Mouse (Mus musculus): ENCODE results near the gene Ttc33. TPM values are rescaled to one million over a fixed set of nuclear protein-coding genes. Genes with fewer than 3 reads are reported as not detected.

The Ttc33 gene
- total RNA-seq, 2 experiments from 2014 or later = 26.4 to 29.4 TPM

DNA sequence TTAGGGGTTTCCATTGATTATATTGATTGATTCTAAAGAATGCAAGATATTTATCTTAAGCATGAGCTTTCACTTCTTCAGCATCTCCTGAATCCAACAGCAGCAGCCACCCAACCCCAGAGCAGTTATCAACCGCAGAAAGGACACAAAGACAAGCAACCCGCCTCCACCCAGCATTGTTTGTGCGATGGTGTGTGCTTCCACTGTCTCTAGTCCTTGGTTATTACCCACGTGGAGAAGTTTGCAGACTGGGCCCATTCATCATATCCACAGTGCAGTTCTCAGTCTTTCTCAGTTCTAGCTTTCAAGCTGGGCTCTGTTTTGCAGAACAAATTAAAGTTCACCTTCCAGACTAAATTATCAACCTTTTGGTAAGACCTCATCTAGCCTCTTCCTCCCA lies 54.0 kb downstream of the Ttc33 start:
- no peak for ATAC-seq (replicated peaks; ENCODE audit: low FRiP score, poor library complexity, severe bottlenecking)

DNA sequence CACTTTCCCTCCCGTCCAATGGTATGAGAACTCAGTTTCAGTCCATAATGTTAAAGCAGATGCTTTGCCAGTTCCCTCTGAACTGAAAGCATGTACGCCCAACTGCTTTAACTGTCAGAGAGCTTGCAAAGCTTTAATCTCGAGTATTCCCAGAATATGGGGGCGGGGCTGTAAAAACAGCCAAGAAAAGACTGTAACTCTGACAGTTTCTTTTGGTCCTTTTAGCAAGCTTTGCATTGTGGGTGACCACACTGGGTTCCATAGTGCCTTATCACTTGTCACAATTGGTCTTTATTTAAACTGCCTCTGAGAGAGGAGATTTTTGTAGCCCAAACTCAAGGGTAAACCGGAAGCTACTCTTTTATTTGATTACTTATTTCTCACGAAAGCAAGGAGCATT lies 54.6 kb downstream of the Ttc33 start:
- ATAC-seq (replicated peaks; ENCODE audit: low FRiP score, poor library complexity, severe bottlenecking) = no peak

DNA sequence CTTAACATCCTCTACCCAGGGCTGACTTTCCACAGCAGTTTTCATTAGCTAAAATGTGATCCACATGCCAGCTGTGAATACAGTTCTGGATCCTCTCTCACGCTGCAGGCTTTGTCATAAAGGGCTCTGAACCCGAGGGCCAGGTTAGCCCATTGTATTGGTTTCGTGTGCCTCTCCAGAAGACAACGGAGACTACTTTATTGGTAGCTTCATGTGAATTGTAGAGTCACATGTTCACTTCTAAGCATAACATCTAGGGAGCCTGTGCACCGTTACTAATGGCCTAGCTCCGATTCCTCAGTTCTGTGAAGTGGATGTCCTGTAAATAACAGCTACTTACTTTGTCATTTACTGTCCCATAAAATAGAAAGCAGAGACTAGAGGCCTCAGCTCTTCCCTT lies 55.0 kb downstream of the Ttc33 start:
- no peak for ATAC-seq (replicated peaks; ENCODE audit: low FRiP score, poor library complexity, severe bottlenecking)

DNA sequence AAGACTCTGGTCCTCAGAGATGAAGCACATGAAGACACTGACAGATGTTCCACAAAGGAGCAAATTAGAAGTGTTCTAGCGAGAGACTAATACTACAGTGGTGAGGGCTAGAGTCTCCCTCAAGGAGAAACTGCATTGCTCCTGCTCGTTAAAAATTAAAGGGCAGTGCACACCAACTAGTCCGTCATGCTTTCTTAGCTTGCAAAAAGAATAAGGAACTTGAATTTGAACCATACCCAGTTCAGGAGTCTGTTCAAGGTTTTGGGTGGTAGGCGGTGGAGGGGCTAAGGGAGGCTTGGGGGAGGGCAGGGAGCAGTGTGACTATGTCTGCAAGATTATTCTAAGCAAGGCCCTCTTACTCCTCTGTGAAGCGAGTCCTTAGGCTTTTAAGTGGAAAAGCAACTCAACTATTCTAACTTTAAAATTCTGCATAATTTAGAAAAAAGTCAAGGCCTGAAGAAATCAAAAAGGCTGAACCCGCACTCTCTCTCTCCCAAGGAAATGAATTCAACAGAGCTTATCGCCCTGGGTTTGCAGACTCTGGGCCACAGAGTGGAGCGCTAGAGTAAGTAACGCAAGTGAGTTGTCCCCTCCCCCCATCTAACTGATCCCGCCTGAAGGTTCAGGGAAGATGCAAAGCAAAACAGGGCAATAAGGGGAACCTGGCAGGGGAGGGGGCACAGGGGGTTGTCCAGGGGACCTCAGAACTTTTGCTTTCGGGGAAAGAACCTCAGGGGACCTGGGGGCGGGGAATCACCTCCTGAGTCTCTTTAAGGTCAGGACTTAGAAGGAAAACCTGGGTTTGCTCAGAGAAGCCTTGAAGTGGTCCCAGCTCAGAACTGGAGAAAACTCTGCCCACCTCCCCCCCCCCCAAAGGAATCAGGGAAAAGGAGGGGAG lies 56.2 kb downstream of the Ttc33 start:
- ATAC-seq (replicated peaks; ENCODE audit: low FRiP score, poor library complexity, severe bottlenecking) = no peak

DNA sequence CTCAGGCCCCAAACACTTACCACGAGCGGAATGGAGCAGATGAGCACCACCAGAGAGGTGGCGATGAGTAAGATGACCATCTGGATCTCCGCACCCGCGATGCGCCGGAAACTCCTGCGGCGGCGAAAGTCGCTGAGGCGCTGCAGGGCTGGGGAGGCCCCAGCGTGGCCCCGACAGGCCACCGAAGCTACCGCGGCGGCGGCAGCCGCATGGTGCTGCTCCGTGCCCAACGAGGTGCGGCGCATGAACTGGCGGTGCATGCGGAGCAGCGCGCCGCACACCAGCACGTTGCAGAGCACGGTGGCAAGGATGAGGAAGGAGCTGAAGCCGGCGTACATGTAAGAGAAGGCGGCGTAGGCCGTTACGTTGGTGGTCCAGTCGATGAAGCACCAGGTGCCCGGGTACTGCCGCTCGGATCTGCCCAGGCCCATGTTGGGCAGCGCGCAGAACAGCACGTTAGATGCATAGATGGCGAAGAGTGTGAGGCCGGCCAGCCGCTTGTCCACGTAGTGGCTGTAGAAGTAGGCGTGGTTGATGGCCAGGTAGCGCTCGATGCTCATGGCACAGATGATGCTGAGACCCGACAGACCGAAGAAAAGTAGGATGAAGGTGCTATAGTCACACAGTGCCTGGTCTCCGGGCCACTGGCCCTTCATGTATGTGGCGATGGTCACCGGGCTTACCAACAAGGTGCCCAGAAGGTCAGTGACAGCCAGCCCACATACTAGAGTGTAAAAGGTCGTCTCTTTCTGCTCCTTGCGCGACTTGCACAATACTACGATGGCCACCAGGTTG lies 57.1 kb downstream of the Ttc33 start:
- ATAC-seq (replicated peaks; ENCODE audit: low FRiP score, poor library complexity, severe bottlenecking) = peak; percentile 14; the same call in 1 of the 2 replicates

DNA sequence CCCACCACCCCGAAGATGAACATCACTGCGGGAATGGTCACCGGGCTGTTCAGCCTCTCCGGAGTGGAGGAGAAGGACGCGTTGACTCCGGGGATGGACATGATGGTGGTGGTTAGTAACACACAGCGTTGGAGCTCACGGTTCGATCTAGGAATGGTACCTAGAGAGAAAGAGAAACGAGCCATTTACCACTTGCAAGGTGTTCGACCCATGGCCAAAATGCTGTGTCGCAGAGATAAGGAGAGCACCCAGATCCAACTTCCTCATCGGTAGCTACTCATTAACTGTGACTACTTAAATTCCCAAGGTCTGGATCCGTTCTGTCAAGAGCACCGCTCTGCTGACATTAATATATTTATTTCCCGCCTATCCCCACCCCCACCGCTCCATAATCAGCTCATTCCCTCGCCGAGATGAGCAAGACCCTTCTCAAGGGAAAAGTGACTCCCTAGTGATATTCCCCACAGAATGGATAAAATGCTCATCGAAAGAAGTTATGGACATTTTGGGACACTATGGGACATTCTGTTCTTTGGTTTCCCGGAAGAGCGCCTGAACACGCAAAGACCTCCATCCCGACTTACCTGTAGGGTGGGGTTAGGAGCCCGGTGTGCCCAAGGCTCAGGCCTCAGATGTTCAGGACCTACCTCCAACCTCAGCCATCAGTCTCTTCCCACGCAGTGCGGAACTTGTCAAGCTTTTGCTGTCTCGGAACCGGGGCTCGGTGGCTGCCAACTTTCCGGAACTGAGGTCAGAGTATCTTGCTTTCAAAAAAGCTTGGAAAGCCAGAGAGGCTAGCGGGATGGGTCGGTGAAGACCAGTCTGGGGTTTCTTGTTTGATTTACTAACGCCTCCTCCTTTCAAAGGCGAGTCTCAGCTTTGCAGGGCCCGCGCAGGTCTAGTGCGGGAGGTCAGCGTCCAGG lies 58.0 kb downstream of the Ttc33 start:
- ATAC-seq (replicated peaks; ENCODE audit: low FRiP score, poor library complexity, severe bottlenecking) = peak; percentile 33

DNA sequence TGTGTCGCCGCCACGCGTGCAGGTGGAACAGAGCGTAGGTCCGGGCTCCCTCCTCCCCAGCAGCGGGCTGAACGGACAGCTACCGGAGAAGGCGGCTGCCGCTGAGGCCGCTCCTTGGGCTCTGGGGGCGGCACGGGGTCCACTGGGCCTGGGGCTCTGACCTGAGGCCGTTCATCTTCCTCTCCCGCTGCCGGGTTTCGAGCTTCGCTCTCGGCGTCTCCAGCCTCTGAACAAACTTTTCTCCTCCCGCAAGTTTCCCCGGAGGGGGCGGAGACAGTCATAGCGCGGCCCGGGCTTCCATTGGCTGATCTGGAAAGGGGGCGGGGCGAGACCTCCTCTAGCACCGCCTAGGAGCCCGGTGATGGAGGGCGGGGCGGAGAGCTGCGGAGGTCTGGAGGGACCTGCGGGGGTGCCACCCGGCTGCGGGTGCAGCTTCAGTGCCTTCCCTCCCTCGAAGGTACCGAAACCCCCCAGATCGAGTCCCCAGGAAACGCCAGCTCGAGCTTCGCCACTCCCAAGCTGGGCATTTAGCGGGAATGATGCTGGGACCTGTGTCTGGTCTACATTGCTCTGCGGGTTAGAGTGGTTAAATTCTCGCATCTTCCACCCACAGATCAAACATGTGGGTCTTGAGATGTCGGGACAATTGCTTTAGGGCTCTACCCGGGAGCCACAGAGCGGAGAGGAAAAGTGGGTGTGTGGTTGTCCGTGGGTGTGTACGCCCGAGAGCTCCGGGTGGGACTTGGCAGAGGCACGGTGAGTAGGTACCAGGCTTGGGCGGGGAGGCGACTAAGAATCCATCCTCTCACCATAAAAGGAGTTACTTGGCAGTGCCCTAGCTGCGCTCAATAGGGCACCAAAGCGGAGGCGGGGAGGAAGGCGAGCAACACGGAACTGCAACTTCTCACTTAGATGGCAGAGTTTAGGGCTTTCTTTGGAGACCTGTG lies 58.9 kb downstream of the Ttc33 start, which contains the start of gene Ptger4:
Gene Ptger4, minus strand, starts transcription at position 229 of the 947 bp plus-strand sequence.
- ATAC-seq (replicated peaks; ENCODE audit: low FRiP score, poor library complexity, severe bottlenecking) = peak; percentile 87

DNA sequence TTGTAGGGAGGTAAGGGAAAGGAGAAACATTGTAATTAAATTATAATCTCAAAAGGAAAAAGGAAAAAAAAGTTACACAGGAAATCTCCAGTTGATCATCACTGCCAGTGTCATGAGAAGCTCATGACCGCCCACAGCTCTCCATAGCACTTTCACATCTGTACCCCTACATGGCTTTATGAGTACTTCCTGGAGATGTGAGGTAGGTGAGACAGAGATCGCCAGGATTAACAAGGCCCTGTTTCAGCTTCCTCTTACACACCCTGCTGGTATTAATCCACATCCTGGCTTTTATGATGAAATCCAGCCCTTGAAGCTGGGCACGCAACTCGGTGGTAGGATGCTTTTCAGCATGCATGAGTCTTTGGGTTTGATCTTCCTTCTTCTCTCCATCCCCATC lies 64.9 kb downstream of the Ttc33 start:
- no peak for ATAC-seq (replicated peaks; ENCODE audit: low FRiP score, poor library complexity, severe bottlenecking)

DNA sequence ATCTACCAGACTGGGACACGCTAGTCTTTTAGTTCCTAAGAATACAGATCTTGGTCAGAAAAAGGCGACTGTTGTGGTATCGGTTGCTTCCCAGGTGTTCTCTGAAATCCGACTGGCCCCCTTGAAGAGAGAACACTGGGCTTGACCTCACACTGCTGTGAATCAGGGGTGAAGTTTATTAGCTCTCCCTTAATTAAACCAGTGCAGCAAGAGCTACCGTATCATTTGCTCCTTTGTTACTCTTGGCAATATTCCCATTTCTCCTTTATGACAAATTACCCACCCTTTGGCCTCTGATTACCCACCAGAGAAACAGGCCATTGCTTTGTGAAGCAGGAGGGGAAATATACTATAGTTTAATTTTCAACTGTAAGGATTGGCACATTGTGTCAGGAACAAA lies 74.9 kb downstream of the Ttc33 start:
- no peak for ATAC-seq (replicated peaks; ENCODE audit: low FRiP score, poor library complexity, severe bottlenecking)

DNA sequence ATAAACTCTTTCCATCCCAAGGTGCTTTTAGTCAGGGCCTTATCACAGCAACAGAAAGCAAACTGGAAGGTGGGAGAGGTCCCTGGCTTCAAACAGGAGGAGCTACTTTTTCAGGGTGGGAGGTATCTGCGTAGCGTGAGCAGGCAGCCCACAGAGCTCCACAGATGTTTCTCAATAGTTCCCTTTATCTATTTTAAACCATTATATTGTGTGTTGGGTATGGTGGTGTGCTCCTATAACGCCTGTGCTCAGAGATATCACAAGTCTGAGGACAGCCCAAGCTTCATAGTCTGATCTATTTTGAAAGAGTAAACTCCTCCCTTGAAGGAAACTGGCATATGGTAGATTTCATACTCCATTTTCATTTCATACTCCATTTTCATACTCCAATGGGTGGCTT lies 75.7 kb downstream of the Ttc33 start:
- peak; percentile 70 for ATAC-seq (replicated peaks; ENCODE audit: low FRiP score, poor library complexity, severe bottlenecking)

DNA sequence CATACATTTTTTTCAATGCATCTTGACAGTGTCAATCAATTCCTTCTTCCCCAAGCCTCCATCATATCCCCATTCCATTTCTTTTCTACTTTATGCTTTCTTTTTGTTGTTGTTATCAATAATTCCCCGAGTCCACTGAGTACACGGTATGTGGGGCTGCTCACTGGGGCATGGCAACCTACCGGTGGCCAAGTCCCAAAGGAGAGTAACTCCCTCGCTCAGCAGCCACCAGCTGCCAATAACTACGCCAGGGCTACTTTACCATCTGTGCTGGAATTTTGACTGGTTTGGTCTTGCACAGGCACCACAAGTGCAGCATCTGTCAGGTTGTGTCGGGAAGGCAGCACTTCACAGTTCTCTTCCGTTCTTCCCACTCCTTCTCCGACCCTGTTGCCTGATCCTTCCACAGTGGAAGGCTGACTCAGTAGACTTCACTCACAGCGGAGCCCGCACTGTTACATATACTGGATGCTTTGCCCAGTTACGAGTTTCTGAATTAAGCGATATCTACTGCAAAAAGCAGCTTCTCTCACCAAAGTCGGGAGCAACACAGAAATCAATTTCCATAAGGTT lies 76.9 kb downstream of the Ttc33 start:
- ATAC-seq (replicated peaks; ENCODE audit: low FRiP score, poor library complexity, severe bottlenecking) = no peak

DNA sequence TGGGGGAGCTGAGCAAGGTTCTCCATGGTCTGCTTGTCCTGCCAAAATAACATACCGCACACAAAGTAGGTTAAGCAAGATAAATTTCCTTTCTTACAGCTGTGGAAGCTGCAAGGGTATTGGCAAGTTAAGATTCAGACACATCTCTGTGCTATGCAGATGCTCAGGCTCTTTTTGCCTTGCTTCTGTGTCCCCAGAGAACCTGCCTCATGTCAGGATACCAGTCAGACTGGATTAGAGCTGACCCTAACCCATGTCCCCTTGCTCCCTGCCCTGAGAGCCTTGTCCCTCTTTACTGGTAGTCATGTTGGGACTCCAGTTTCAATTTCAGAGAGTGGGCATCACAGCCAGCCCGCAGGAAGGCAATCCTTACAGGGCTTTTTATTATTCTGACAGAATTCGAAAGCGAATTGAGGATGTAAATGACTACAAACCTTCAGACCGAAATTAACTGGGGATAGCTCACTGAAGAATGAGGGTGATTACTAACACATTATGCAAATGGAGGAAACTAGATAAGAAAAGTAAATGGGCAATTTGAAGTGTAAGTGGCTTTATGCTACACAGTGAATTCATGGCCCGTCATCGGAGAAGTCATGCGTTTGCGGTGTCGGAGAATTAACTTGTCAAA lies 77.7 kb downstream of the Ttc33 start:
- ATAC-seq (replicated peaks; ENCODE audit: low FRiP score, poor library complexity, severe bottlenecking) = peak; percentile 45; the same call in 1 of the 2 replicates

DNA sequence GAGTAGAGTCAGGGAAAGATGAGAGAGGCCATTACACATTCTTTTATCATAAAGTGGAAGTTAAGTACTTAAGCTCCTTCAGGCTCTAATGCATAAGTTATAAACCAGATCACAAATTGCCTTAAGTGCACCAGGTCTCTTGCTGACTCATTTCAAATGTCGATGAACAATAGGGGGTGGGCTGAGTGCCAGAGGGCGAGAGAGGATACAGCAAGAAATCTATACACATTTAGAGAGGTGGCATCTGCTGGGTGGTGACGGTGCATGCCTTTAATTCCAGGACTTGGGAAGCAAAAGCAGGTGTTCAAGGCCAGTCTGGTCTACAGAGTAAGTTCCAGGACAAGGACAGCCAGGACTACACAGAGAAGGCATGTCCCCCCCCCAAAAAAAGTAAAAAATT lies 80.8 kb downstream of the Ttc33 start:
- no peak for ATAC-seq (replicated peaks; ENCODE audit: low FRiP score, poor library complexity, severe bottlenecking)

Other genes with a start within 250 kb of the Ttc33 start
- not detected in 2 replicates for gene C7, start 121.8 kb upstream of the Ttc33 start, total RNA-seq (2015; ENCODE audit: low replicate concordance)
- not detected in 2 replicates for gene C7, start 121.8 kb upstream of the Ttc33 start, total RNA-seq (2017; ENCODE audit: low replicate concordance)
- gene Card6, start 77.0 kb upstream of the Ttc33 start, total RNA-seq (2015; ENCODE audit: low replicate concordance) = 1.7 TPM in 1 of 2 replicates, not detected in the other
- 0.42 and 1.3 TPM in 2 replicates for gene Card6, start 77.0 kb upstream of the Ttc33 start, total RNA-seq (2017; ENCODE audit: low replicate concordance)
- 167 and 232 TPM in 2 replicates for gene Rpl37, start 68.9 kb upstream of the Ttc33 start, total RNA-seq (2015; ENCODE audit: low replicate concordance)
- 170 and 249 TPM in 2 replicates for gene Rpl37, start 68.9 kb upstream of the Ttc33 start, total RNA-seq (2017; ENCODE audit: low replicate concordance)
- 13.6 and 19.8 TPM in 2 replicates for gene Prkaa1, start 41.7 kb upstream of the Ttc33 start, total RNA-seq (2015; ENCODE audit: low replicate concordance)
- gene Prkaa1, start 41.7 kb upstream of the Ttc33 start, total RNA-seq (2017; ENCODE audit: low replicate concordance) = 12.0 and 14.8 TPM in 2 replicates
- 4.8 and 13.6 TPM in 2 replicates for gene Ptger4, start 58.7 kb downstream of the Ttc33 start, total RNA-seq (2015; ENCODE audit: low replicate concordance)
- 2.0 and 3.7 TPM in 2 replicates for gene Ptger4, start 58.7 kb downstream of the Ttc33 start, total RNA-seq (2017; ENCODE audit: low replicate concordance)